Mouse (Mus musculus) CH12.LX (cell line): ENCODE data around the gene Stpg4.

ENCODE experiments used
- CTCF ChIP-seq, 2 experiments: IDR thresholded peaks in 1 of 2; conservative IDR thresholded peaks in 1 of 2; 2 replicates each; pipeline ENCODE4 v1.5.1; 2011 to 2012; ENCODE audit warnings: low read depth in 2 of 2, low read length in 2 of 2, improper control_type of control experiment in 1 of 2, inconsistent platforms in 1 of 2, mild to moderate bottlenecking in 1 of 2, moderate library complexity in 1 of 2
- EP300 ChIP-seq: IDR thresholded peaks from 2 replicates; pipeline ENCODE4 v1.6.1; 2011; ENCODE audit warnings: low read length, improper control_type of control experiment
- ETS1 ChIP-seq: conservative IDR thresholded peaks from 2 replicates; pipeline ENCODE4 v1.6.1; 2012; ENCODE audit warnings: low read depth, mild to moderate bottlenecking, inconsistent platforms, low read length, improper control_type of control experiment, moderate library complexity
- GABPA ChIP-seq: IDR thresholded peaks from 2 replicates; pipeline ENCODE4 v1.6.1; 2012; ENCODE audit warnings: low read depth, low read length, improper control_type of control experiment, inconsistent platforms; ENCODE audit not compliant: insufficient replicate concordance
- JUND ChIP-seq: conservative IDR thresholded peaks from 2 replicates; pipeline ENCODE4 v1.6.1; 2011; ENCODE audit warnings: low read depth, low read length, improper control_type of control experiment
- MAFK ChIP-seq: IDR thresholded peaks from 2 replicates; pipeline ENCODE4 v1.6.1; 2011; ENCODE audit warnings: low read length, improper control_type of control experiment; ENCODE audit not compliant: insufficient replicate concordance
- MAX ChIP-seq: IDR thresholded peaks from 2 replicates; pipeline ENCODE4 v1.6.1; 2011; ENCODE audit warnings: low read length, improper control_type of control experiment
- MYC ChIP-seq: IDR thresholded peaks from 2 replicates; pipeline ENCODE4 v1.6.1; 2011; ENCODE audit warnings: low read depth, mild to moderate bottlenecking, improper control_type of control experiment, low read length
- POLR2A ChIP-seq: IDR thresholded peaks from 2 replicates; pipeline ENCODE4 v1.6.1; 2011; ENCODE audit warnings: low read depth, mild to moderate bottlenecking, improper control_type of control experiment, low read length
- RCOR1 ChIP-seq: conservative IDR thresholded peaks from 2 replicates; pipeline ENCODE4 v1.6.1; 2012; ENCODE audit warnings: low read depth, mild to moderate bottlenecking, inconsistent platforms, low read length, improper control_type of control experiment
- SIN3A ChIP-seq: IDR thresholded peaks from 2 replicates; pipeline ENCODE4 v1.6.1; 2012; ENCODE audit warnings: low read length, improper control_type of control experiment, inconsistent platforms
- USF1 ChIP-seq: IDR thresholded peaks from 2 replicates; pipeline ENCODE4 v1.6.1; 2014; ENCODE audit warnings: low read depth, mild to moderate bottlenecking, inconsistent platforms, low read length, improper control_type of control experiment
- USF2 ChIP-seq: conservative IDR thresholded peaks from 2 replicates; pipeline ENCODE4 v1.6.1; 2011; ENCODE audit warnings: low read depth, low read length, improper control_type of control experiment
- ZC3H11A ChIP-seq: IDR thresholded peaks from 2 replicates; pipeline ENCODE4 v1.6.1; 2012; ENCODE audit warnings: low read depth, mild to moderate bottlenecking, inconsistent platforms, low read length, improper control_type of control experiment

- TF ChIP-seq ZC3H11A (no peak), POLR2A (no peak), RCOR1 (no peak), CTCF (conservative IDR thresholded peaks at IDR 0.05 in 1 of 2, IDR thresholded peaks at IDR 0.05 in 1 of 2; ENCODE audit: low read depth in 2 of 2, low read length in 2 of 2) (no peak), EP300 (no peak), GABPA (no peak), JUND (no peak), USF1 (no peak), ETS1 (no peak), MYC (no peak), USF2 (no peak), MAX (no peak), MAFK (no peak), SIN3A (no peak)
These were observed 30.5 kb downstream of the Stpg4 start for GRCm38 (mm10) chr17:87397088-87397487.
